Mouse (Mus musculus): ENCODE measurements at regions not wholly inside any gene's neighbourhood (a gene's known extent, or its start where the extent isn't known, plus 50 kb on each side); places are given as distances from the start of the nearest gene placed in this dataset.

- no peaks in the 10 kb centered on the region for H3K27me3 ChIP-seq (ENCODE audit: control insufficient read depth in 1 of 2, insufficient read depth in 2 of 2, low read length in 2 of 2)
- H3K9me3 ChIP-seq (replicated peaks; ENCODE audit: insufficient read depth, low read length): no peaks in the 10 kb centered on the region
- no peak for DNase-seq (ENCODE audit: low read depth, low spot score)
- TF ChIP-seq ZC3H11A (IDR thresholded peaks at IDR 0.05; ENCODE audit: low read depth, low read length) (no peak), MAFK (IDR thresholded peaks at IDR 0.05; ENCODE audit: borderline replicate concordance, low read depth, low read length) (no peak), JUND (IDR thresholded peaks at IDR 0.05; ENCODE audit: low read depth, low read length) (no peak), TCF12 (IDR thresholded peaks at IDR 0.05; ENCODE audit: low read depth, low read length) (no peak), NRF1 (IDR thresholded peaks at IDR 0.05; ENCODE audit: insufficient read depth, low read depth, low read length, poor library complexity, severe bottlenecking) (no peak), E2F4 (IDR thresholded peaks at IDR 0.05; ENCODE audit: borderline replicate concordance, low read depth, low read length) (no peak)
- no peak overlapping the region for H3K4me3 ChIP-seq (ENCODE audit: control insufficient read depth in 1 of 2, insufficient read depth in 1 of 2, low read depth in 2 of 2, low read length in 2 of 2)
- no peak overlapping the region for H3K9ac ChIP-seq (ENCODE audit: control insufficient read depth, low read depth, low read length, poor library complexity, severe bottlenecking)
- no peak overlapping the region for H3K27ac ChIP-seq (ENCODE audit: control insufficient read depth, low read depth, low read length)
- H3K36me3 ChIP-seq (ENCODE audit: control insufficient read depth in 1 of 2, insufficient read depth in 2 of 2, low read length in 2 of 2): no peaks in the 10 kb centered on the region
- H3K4me1 ChIP-seq (ENCODE audit: control insufficient read depth in 1 of 2, insufficient read depth in 2 of 2, low read length in 2 of 2): no peaks in the 10 kb centered on the region
- no peaks in the 10 kb centered on the region for H3K79me2 ChIP-seq (ENCODE audit: control insufficient read depth, insufficient read depth, low read length, poor library complexity)
These were observed 451.2 kb downstream of the Bmp2 start for GRCm38 (mm10) chr2:134003146-134003545.

- H3K79me2 ChIP-seq (ENCODE audit: control insufficient read depth, insufficient read depth, low read length, poor library complexity): no peaks in the 10 kb centered on the region
- H3K4me3 ChIP-seq (ENCODE audit: control insufficient read depth in 1 of 2, insufficient read depth in 1 of 2, low read depth in 2 of 2, low read length in 2 of 2): no peak overlapping the region
- no peaks in the 10 kb centered on the region for H3K27me3 ChIP-seq (ENCODE audit: control insufficient read depth in 1 of 2, insufficient read depth in 2 of 2, low read length in 2 of 2)
- H3K4me1 ChIP-seq (ENCODE audit: control insufficient read depth in 1 of 2, insufficient read depth in 2 of 2, low read length in 2 of 2): no peaks in the 10 kb centered on the region
- H3K9ac ChIP-seq (ENCODE audit: control insufficient read depth, low read depth, low read length, poor library complexity, severe bottlenecking): no peak overlapping the region
- H3K36me3 ChIP-seq (ENCODE audit: control insufficient read depth in 1 of 2, insufficient read depth in 2 of 2, low read length in 2 of 2): no peaks in the 10 kb centered on the region
- no peak for DNase-seq (ENCODE audit: low read depth, low spot score)
- no peak overlapping the region for H3K27ac ChIP-seq (ENCODE audit: control insufficient read depth, low read depth, low read length)
- no peaks in the 10 kb centered on the region for H3K9me3 ChIP-seq (replicated peaks; ENCODE audit: insufficient read depth, low read length)
- no peak for TF ChIP-seq ETS1 (IDR thresholded peaks at IDR 0.05; ENCODE audit: low read depth, low read length)
- TF ChIP-seq USF1 (IDR thresholded peaks at IDR 0.05; ENCODE audit: low read depth, low read length): no peak
- TF ChIP-seq MAX (IDR thresholded peaks at IDR 0.05; ENCODE audit: low read length): no peak
- no peak for TF ChIP-seq MEF2A (IDR thresholded peaks at IDR 0.05; ENCODE audit: extremely low read depth, insufficient replicate concordance, low read depth, low read length, poor library complexity, severe bottlenecking)
- TF ChIP-seq NELFE (IDR thresholded peaks at IDR 0.05; ENCODE audit: low read depth, low read length): no peak
- no peak for TF ChIP-seq UBTF (IDR thresholded peaks at IDR 0.05; ENCODE audit: borderline replicate concordance, insufficient read depth, low read depth, low read length)
- no peak for TF ChIP-seq KAT2A (conservative IDR thresholded peaks at IDR 0.05; ENCODE audit: low read depth, low read length)
- TF ChIP-seq JUND (IDR thresholded peaks at IDR 0.05; ENCODE audit: low read depth, low read length): no peak
- TF ChIP-seq USF2 (IDR thresholded peaks at IDR 0.05; ENCODE audit: borderline replicate concordance in 1 of 2, insufficient read depth in 1 of 2, low read depth in 1 of 2, low read length in 2 of 2): no peak
- TF ChIP-seq SIN3A (IDR thresholded peaks at IDR 0.05; ENCODE audit: low read length): no peak
- no peak for TF ChIP-seq ZKSCAN1 (IDR thresholded peaks at IDR 0.05; ENCODE audit: low read depth, low read length)
- no peak for TF ChIP-seq POLR2AphosphoS2 (IDR thresholded peaks at IDR 0.05; ENCODE audit: low read length)
- no peak for TF ChIP-seq ZMIZ1 (IDR thresholded peaks at IDR 0.05; ENCODE audit: low read depth, low read length)
These were observed 442.8 kb downstream of the Bmp2 start for GRCm38 (mm10) chr2:133994742-133995141.

Data from MEL (cell line).